8 mouse cellular contexts compared by ENCODE assay signal in genomic region chr4:63019428-63019858, GRCm38 (mm10). TPM values are rescaled to one million over a fixed set of nuclear protein-coding genes. Genes with fewer than 3 reads are reported as not detected.
DNase-seq lines count a peak whose midpoint lies in the region; ATAC-seq and TF ChIP-seq lines count a peak whose summit lies in the region.

No protein-coding gene starts in this region.

- no peak for TF ChIP-seq EP300 in heart, adult 2 months (IDR thresholded peaks at IDR 0.05; ENCODE audit: insufficient read depth, low read depth, low read length)

- H3K27ac ChIP-seq in heart, adult 2 months, result no peak overlapping the region
- no peak overlapping the region for H3K27ac ChIP-seq in hindbrain, embryonic 16.5 days (ENCODE audit: low read depth, low read length)
- no peak overlapping the region for H3K27ac ChIP-seq in liver, embryonic 16.5 days (ENCODE audit: low read length)

- WGBS in heart, adult 2 months, result 89% methylated on average over 4 of the region's 4 CpGs
- WGBS in hindbrain, embryonic 16.5 days, result 82% methylated on average over 4 of the region's 4 CpGs
- 58% methylated on average over 4 of the region's 4 CpGs for WGBS in liver, embryonic 16.5 days (ENCODE audit: insufficient replicate concordance)

- no peak overlapping the region for H3K4me2 ChIP-seq in hindbrain, embryonic 16.5 days (ENCODE audit: low read length)
- no peak overlapping the region for H3K4me2 ChIP-seq in liver, embryonic 16.5 days (ENCODE audit: low read depth, low read length)

- no peak overlapping the region for H3K4me3 ChIP-seq in heart, adult 2 months
- no peak overlapping the region for H3K4me3 ChIP-seq in hindbrain, embryonic 16.5 days (ENCODE audit: low read length)
- no peak overlapping the region for H3K4me3 ChIP-seq in liver, embryonic 16.5 days (ENCODE audit: low read depth, low read length)

- no peaks in the 10 kb centered on the region for H3K79me2 ChIP-seq in heart, adult 2 months (replicated peaks; ENCODE audit: control insufficient read depth, insufficient read depth, low read length)

- no peak overlapping the region for H3K9ac ChIP-seq in heart, adult 2 months (ENCODE audit: low read depth, low read length)
- H3K9ac ChIP-seq in hindbrain, embryonic 16.5 days (ENCODE audit: low read depth, low read length), result no peak overlapping the region
- no peak overlapping the region for H3K9ac ChIP-seq in liver, embryonic 16.5 days (ENCODE audit: low read depth, low read length)

- TF ChIP-seq CTCF in heart, adult 2 months (IDR thresholded peaks at IDR 0.05), result peak; percentile 56

- H3K9me3 ChIP-seq in hindbrain, embryonic 16.5 days (ENCODE audit: control insufficient read depth, low read length), result no peaks in the 10 kb centered on the region
- no peaks in the 10 kb centered on the region for H3K9me3 ChIP-seq in liver, embryonic 16.5 days (replicated peaks; ENCODE audit: control insufficient read depth, low read length)

- no peak for DNase-seq in heart, adult 2 months
- no peak for DNase-seq in heart, adult 9 months (ENCODE audit: low spot score in 2 of 2)
- peak; percentile 8 for DNase-seq in ES-CJ7 (ENCODE audit: low read depth, low spot score)
- DNase-seq in cerebellum, adult 9-11 months, result no peak
- no peak for DNase-seq in spleen, adult 12 weeks (ENCODE audit: low spot score)

- H3K27me3 ChIP-seq in heart, adult 2 months (ENCODE audit: control insufficient read depth, insufficient read depth, low read length), result no peaks in the 10 kb centered on the region
- H3K27me3 ChIP-seq in hindbrain, embryonic 16.5 days (replicated peaks; ENCODE audit: control insufficient read depth, insufficient read depth, low read length), result no peaks in the 10 kb centered on the region
- H3K27me3 ChIP-seq in liver, embryonic 16.5 days (ENCODE audit: control insufficient read depth, insufficient read depth, low read depth, low read length), result no peaks in the 10 kb centered on the region

- H3K36me3 ChIP-seq in heart, adult 2 months (ENCODE audit: control insufficient read depth, insufficient read depth, low read length), result no peaks in the 10 kb centered on the region
- H3K36me3 ChIP-seq in hindbrain, embryonic 16.5 days (ENCODE audit: control insufficient read depth, insufficient read depth, low read length), result no peaks in the 10 kb centered on the region
- H3K36me3 ChIP-seq in liver, embryonic 16.5 days (ENCODE audit: control insufficient read depth, insufficient read depth), result no peaks in the 10 kb centered on the region

- no peaks in the 10 kb centered on the region for H3K4me1 ChIP-seq in heart, adult 2 months (ENCODE audit: control insufficient read depth, insufficient read depth, low read length)
- no peaks in the 10 kb centered on the region for H3K4me1 ChIP-seq in hindbrain, embryonic 16.5 days (ENCODE audit: control insufficient read depth, insufficient read depth, low read depth, low read length)
- peaks cover 2% of the 10 kb centered on the region; the same call in 1 of the 2 replicates for H3K4me1 ChIP-seq in liver, embryonic 16.5 days (ENCODE audit: control insufficient read depth, low read depth, low read length)

- intact Hi-C loops in heart, adult 2 months (cut with DNase I), result no loop called here

- peak; percentile 79 for ATAC-seq in hindbrain, embryonic 16.5 days
- ATAC-seq in liver, embryonic 16.5 days (ENCODE audit: low read depth), result peak; percentile 80
- ATAC-seq in monocyte, adult 5-6 weeks (replicated peaks; ENCODE audit: insufficient number of reproducible peaks, low FRiP score, low TSS enrichment, poor library complexity, severe bottlenecking), result no peak

- no peak for TF ChIP-seq POLR2A in heart, adult 2 months (IDR thresholded peaks at IDR 0.05; ENCODE audit: insufficient read depth, low read depth, low read length)

RNA-seq across cellular contexts. Expression of gene Zfp618, which starts 54.1 kb away (rescaled TPM):
- 1 to 10 TPM in 1 of 2 experiments, under 1 TPM in 1; 0.37 to 2.2 TPM for total RNA-seq in heart, adult 2 months (2021)
- 0.25 and 0.47 TPM in 2 replicates for polyA plus RNA-seq in heart, adult 2 months (2012; rRNA removed)
- 22.9 and 29.6 TPM in 2 replicates for polyA plus RNA-seq in hindbrain, embryonic 16.5 days (2015; fragmentation: Nextera tagmentation; extraction: Ambion mirVana)
- 5.8 and 9.2 TPM in 2 replicates for polyA plus RNA-seq in liver, embryonic 16.5 days (2015; fragmentation: Nextera tagmentation; extraction: Ambion mirVana)
- 0.10 to 0.57 TPM in 2 of 3 replicates, not detected in the other for total RNA-seq in monocyte, adult 5-6 weeks (2017)
